Mouse (Mus musculus) adrenal gland, postnatal 36 days (tissue): ENCODE measurements around the gene Dtx3. TPM values are rescaled to one million over a fixed set of nuclear protein-coding genes. Genes with fewer than 3 reads are reported as not detected.
A peak's percentile ranks its signal among the peaks of the same experiment; 100 is the strongest.

Experiments used
- DNase-seq, 2 experiments: peaks; one replicate each; pipeline ENCODE4 v3.0.0; 2021; ENCODE audit warnings: mixed read lengths in 1 of 2
- long read RNA-seq, 2 experiments: library from polyadenylated mRNA; stranded (forward); transcript quantifications; one replicate each; pipeline ENCODE4 v2.0.0; 2021; ENCODE audit warnings: borderline sequencing depth in 2 of 2
- total RNA-seq, 2 experiments: library from RNA; stranded (reverse); gene quantifications; 2 replicates each; pipeline ENCODE4 v1.2.3; 2021

The Dtx3 gene
- 10 to 100 TPM; 52.4 to 71.7 TPM for total RNA-seq
- long read RNA-seq, experiment 1, transcript Dtx3-201 (6 exons, 1,944 nt) = major isoform, 22 of 53 reads
- long read RNA-seq, experiment 1, transcript Dtx3-202 (5 exons, 1,994 nt) = minor isoform, 9 of 53 reads
- long read RNA-seq, experiment 1, partial matches to known transcripts = 19 of 53 reads
- long read RNA-seq, experiment 1, other reads (novel, unspliced or antisense) = 1 of 53 reads
- long read RNA-seq, experiment 2, transcript Dtx3-202 (5 exons, 1,994 nt) = minor isoform, 8 of 40 reads
- long read RNA-seq, experiment 2, transcript Dtx3-201 (6 exons, 1,944 nt) = major isoform, 14 of 40 reads
- long read RNA-seq, experiment 2, partial matches to known transcripts = 10 of 40 reads
- long read RNA-seq, experiment 2, other reads (novel, unspliced or antisense) = 6 of 40 reads

GRCm38 (mm10) chr10:127195328-127196129 lies at the start of gene Dtx3:
Gene Dtx3, minus strand, starts transcription at chr10:127195728.
- DNase-seq = peak; percentile 50 to 72

GRCm38 (mm10) chr10:127238241-127238824 lies 42.8 kb upstream of the Dtx3 start:
- no peak for DNase-seq

GRCm38 (mm10) chr10:127236541-127236940 lies 41.0 kb upstream of the Dtx3 start:
- DNase-seq = no peak

GRCm38 (mm10) chr10:127233141-127233540 lies 37.6 kb upstream of the Dtx3 start:
- no peak for DNase-seq

- DNase-seq = no peak
Measured at GRCm38 (mm10) chr10:127231741-127232140, 36.2 kb upstream of the Dtx3 start.

- DNase-seq = no peak
Measured at GRCm38 (mm10) chr10:127230693-127231092, 35.2 kb upstream of the Dtx3 start.

- peak in 1 of 2 experiments; percentile 37 for DNase-seq
Measured at GRCm38 (mm10) chr10:127228897-127229296, 33.4 kb upstream of the Dtx3 start.

GRCm38 (mm10) chr10:127227163-127227562 lies 31.6 kb upstream of the Dtx3 start:
- no peak for DNase-seq

GRCm38 (mm10) chr10:127226318-127226895 lies 30.9 kb upstream of the Dtx3 start:
- peak; percentile 59 to 73 for DNase-seq

- no peak for DNase-seq
Measured at GRCm38 (mm10) chr10:127225732-127226131, 30.2 kb upstream of the Dtx3 start.

GRCm38 (mm10) chr10:127225213-127225612 lies 29.7 kb upstream of the Dtx3 start:
- DNase-seq = no peak

- no peak for DNase-seq
Measured at GRCm38 (mm10) chr10:127218339-127218738, 22.8 kb upstream of the Dtx3 start.

GRCm38 (mm10) chr10:127217177-127217576 lies 21.6 kb upstream of the Dtx3 start:
- no peak for DNase-seq

- DNase-seq = no peak
Measured at GRCm38 (mm10) chr10:127216456-127216855, 20.9 kb upstream of the Dtx3 start.

- no peak for DNase-seq
Measured at GRCm38 (mm10) chr10:127214422-127214803, 18.9 kb upstream of the Dtx3 start.

GRCm38 (mm10) chr10:127213704-127214421 lies 18.3 kb upstream of the Dtx3 start:
- DNase-seq = no peak

- no peak for DNase-seq
Measured at GRCm38 (mm10) chr10:127213272-127213671, 17.7 kb upstream of the Dtx3 start.

GRCm38 (mm10) chr10:127211414-127211854 lies 15.9 kb upstream of the Dtx3 start, which contains the start of gene Pip4k2c:
Gene Pip4k2c, minus strand, starts transcription at chr10:127211585.
- peak; percentile 95 to 96 for DNase-seq

GRCm38 (mm10) chr10:127210961-127211405 lies 15.5 kb upstream of the Dtx3 start:
- peak in 1 of 2 experiments; percentile 16 for DNase-seq

- no peak for DNase-seq
Measured at GRCm38 (mm10) chr10:127209928-127210570, 14.5 kb upstream of the Dtx3 start.

- DNase-seq = no peak
Measured at GRCm38 (mm10) chr10:127208921-127209320, 13.4 kb upstream of the Dtx3 start.
